Mouse (Mus musculus): Measurements from ENCODE around the gene Clba1. TPM values are rescaled to one million over a fixed set of nuclear protein-coding genes. Genes with fewer than 3 reads are reported as not detected.
A peak's percentile ranks its signal among the peaks of the same experiment; 100 is the strongest.

Gene Clba1
- total and polyA plus RNA-seq, 2 experiments from 2014 or later: 13.6 to 25.9 TPM

- Histone ChIP-seq H3K27ac (ENCODE audit: low read depth, low read length) (no peak overlapping the region), H3K4me3 (ENCODE audit: low read depth, low read length) (no peak overlapping the region), H3K36me3 (ENCODE audit: insufficient read depth, low read length) (no peaks in the 10 kb centered on the region), H3K4me2 (ENCODE audit: low read depth, low read length, poor library complexity, severe bottlenecking) (no peak overlapping the region), H3K27me3 (ENCODE audit: insufficient read depth, low read length) (peaks cover 6% of the 10 kb centered on the region; the same call in 1 of the 2 replicates), H3K4me1 (ENCODE audit: insufficient read depth, low read length) (peaks cover 3% of the 10 kb centered on the region; the same call in 1 of the 2 replicates), H3K9ac (replicated peaks; ENCODE audit: low read length, poor library complexity, severe bottlenecking) (no peak overlapping the region), H3K9me3 (ENCODE audit: low read length) (no peaks in the 10 kb centered on the region)
- no peak for DNase-seq (ENCODE audit: low spot score)
- no peak for ATAC-seq (ENCODE audit: low FRiP score)
- 64% methylated on average over 17 of the region's 17 CpGs for WGBS
- no peak for TF ChIP-seq CTCF (IDR thresholded peaks at IDR 0.05)
Measured at GRCm38 (mm10) chr12:112796551-112797510, 11.9 kb upstream of the Clba1 start.

GRCm38 (mm10) chr12:112797672-112798331 is 10.9 kb upstream of the Clba1 start:
- H3K4me3 ChIP-seq (ENCODE audit: low read depth, low read length): no peak overlapping the region
- WGBS: 64% methylated on average over 15 of the region's 15 CpGs
- no peak overlapping the region for H3K4me2 ChIP-seq (ENCODE audit: low read depth, low read length, poor library complexity, severe bottlenecking)
- peaks cover 5% of the 10 kb centered on the region; the same call in 1 of the 2 replicates for H3K4me1 ChIP-seq (ENCODE audit: insufficient read depth, low read length)
- no peak for TF ChIP-seq CTCF (IDR thresholded peaks at IDR 0.05)
- H3K9me3 ChIP-seq (ENCODE audit: low read length): no peaks in the 10 kb centered on the region
- no peak overlapping the region for H3K27ac ChIP-seq (ENCODE audit: low read depth, low read length)
- peaks cover 7% of the 10 kb centered on the region; the same call in 1 of the 2 replicates for H3K27me3 ChIP-seq (ENCODE audit: insufficient read depth, low read length)
- DNase-seq (ENCODE audit: low spot score) (peak; percentile 60), ATAC-seq (ENCODE audit: low FRiP score) (no peak)
- no peaks in the 10 kb centered on the region for H3K36me3 ChIP-seq (ENCODE audit: insufficient read depth, low read length)
- H3K9ac ChIP-seq (replicated peaks; ENCODE audit: low read length, poor library complexity, severe bottlenecking): no peak overlapping the region

- Histone ChIP-seq H3K9ac (replicated peaks; ENCODE audit: low read length, poor library complexity, severe bottlenecking) (no peak overlapping the region), H3K36me3 (ENCODE audit: insufficient read depth, low read length) (no peaks in the 10 kb centered on the region), H3K27ac (ENCODE audit: low read depth, low read length) (no peak overlapping the region), H3K27me3 (ENCODE audit: insufficient read depth, low read length) (peaks cover 7% of the 10 kb centered on the region; the same call in 1 of the 2 replicates), H3K9me3 (ENCODE audit: low read length) (no peaks in the 10 kb centered on the region), H3K4me3 (ENCODE audit: low read depth, low read length) (no peak overlapping the region), H3K4me1 (ENCODE audit: insufficient read depth, low read length) (peaks cover 5% of the 10 kb centered on the region; the same call in 1 of the 2 replicates), H3K4me2 (ENCODE audit: low read depth, low read length, poor library complexity, severe bottlenecking) (no peak overlapping the region)
- WGBS: 32% methylated on average over 5 of the region's 5 CpGs
- no peak for TF ChIP-seq CTCF (IDR thresholded peaks at IDR 0.05)
- DNase-seq (ENCODE audit: low spot score) (no peak), ATAC-seq (ENCODE audit: low FRiP score) (no peak)
Measured at GRCm38 (mm10) chr12:112798332-112798681, 10.4 kb upstream of the Clba1 start.

- peaks cover 7% of the 10 kb centered on the region; the same call in 1 of the 2 replicates for H3K27me3 ChIP-seq (ENCODE audit: insufficient read depth, low read length)
- peaks cover 5% of the 10 kb centered on the region; the same call in 1 of the 2 replicates for H3K4me1 ChIP-seq (ENCODE audit: insufficient read depth, low read length)
- no peaks in the 10 kb centered on the region for H3K9me3 ChIP-seq (ENCODE audit: low read length)
- no peak overlapping the region for H3K4me2 ChIP-seq (ENCODE audit: low read depth, low read length, poor library complexity, severe bottlenecking)
- no peak for TF ChIP-seq CTCF (IDR thresholded peaks at IDR 0.05)
- no peak overlapping the region for H3K4me3 ChIP-seq (ENCODE audit: low read depth, low read length)
- DNase-seq (ENCODE audit: low spot score) (no peak), ATAC-seq (ENCODE audit: low FRiP score) (no peak)
- 80% methylated on average over 5 of the region's 5 CpGs for WGBS
- no peaks in the 10 kb centered on the region for H3K36me3 ChIP-seq (ENCODE audit: insufficient read depth, low read length)
- no peak overlapping the region for H3K27ac ChIP-seq (ENCODE audit: low read depth, low read length)
- H3K9ac ChIP-seq (replicated peaks; ENCODE audit: low read length, poor library complexity, severe bottlenecking): no peak overlapping the region
Measured at GRCm38 (mm10) chr12:112798716-112799115, 10.0 kb upstream of the Clba1 start.

GRCm38 (mm10) chr12:112799237-112799970 is 9.3 kb upstream of the Clba1 start:
- Histone ChIP-seq H3K4me2 (ENCODE audit: low read depth, low read length, poor library complexity, severe bottlenecking) (no peak overlapping the region), H3K27ac (ENCODE audit: low read depth, low read length) (no peak overlapping the region), H3K4me1 (ENCODE audit: insufficient read depth, low read length) (peaks cover 5% of the 10 kb centered on the region; the same call in 1 of the 2 replicates), H3K36me3 (ENCODE audit: insufficient read depth, low read length) (no peaks in the 10 kb centered on the region), H3K9ac (replicated peaks; ENCODE audit: low read length, poor library complexity, severe bottlenecking) (no peak overlapping the region), H3K9me3 (ENCODE audit: low read length) (no peaks in the 10 kb centered on the region), H3K27me3 (ENCODE audit: insufficient read depth, low read length) (peaks cover 7% of the 10 kb centered on the region; the same call in 1 of the 2 replicates), H3K4me3 (ENCODE audit: low read depth, low read length) (no peak overlapping the region)
- ATAC-seq (ENCODE audit: low FRiP score) (no peak), DNase-seq (ENCODE audit: low spot score) (no peak)
- TF ChIP-seq CTCF (IDR thresholded peaks at IDR 0.05): no peak
- 86% methylated on average over 10 of the region's 10 CpGs for WGBS

All from midbrain, postnatal 0 days (tissue).